ENCODE assay signal across 19 mouse cellular contexts in genomic region chr9:86679843-86680417, GRCm38 (mm10). TPM values are rescaled to one million over a fixed set of nuclear protein-coding genes. Genes with fewer than 3 reads are reported as not detected.
"Had no signal": no experiment of that assay in that cellular context is flagged by ENCODE, and none has a peak within 500 bp of the region (broad histone marks: within the 10 kb centered on the region; RNA-seq: fewer than 3 reads in every experiment).

No protein-coding gene starts in this region.

- DNase-seq: kidney, adult 11 months; kidney, adult 9 months; kidney, postnatal 36 days; layer of hippocampus, adult 9-11 months; layer of hippocampus, postnatal 36 days; lung, embryonic 14.5 days; lung, postnatal 10 days; lung, postnatal 4 days; midbrain, embryonic 14.5 days; retina, postnatal 1 day; right cerebral cortex, postnatal 4 days; spleen, adult 18-20 months; thymus, adult 18-20 months had no signal

- H3K9me3 ChIP-seq: limb, embryonic 13.5 days; liver, embryonic 15.5 days; midbrain, embryonic 10.5 days; neural tube, embryonic 13.5 days had no signal

- H3K9ac ChIP-seq: limb, embryonic 13.5 days; liver, embryonic 15.5 days; lung, embryonic 14.5 days; neural tube, embryonic 13.5 days had no signal

- H3K4me3 ChIP-seq: limb, embryonic 13.5 days; liver, embryonic 15.5 days; midbrain, embryonic 10.5 days; neural tube, embryonic 13.5 days had no signal

- H3K4me2 ChIP-seq: limb, embryonic 13.5 days; liver, embryonic 15.5 days; lung, embryonic 14.5 days; neural tube, embryonic 13.5 days had no signal

- H3K27me3 ChIP-seq: limb, embryonic 13.5 days; liver, embryonic 15.5 days; neural tube, embryonic 13.5 days had no signal

- H3K27ac ChIP-seq: kidney, postnatal 0 days; limb, embryonic 13.5 days; liver, embryonic 15.5 days; midbrain, embryonic 10.5 days; neural tube, embryonic 13.5 days had no signal

- H3K36me3 ChIP-seq: liver, embryonic 15.5 days; midbrain, embryonic 10.5 days; neural tube, embryonic 13.5 days had no signal

RNA-seq across cellular contexts. Expression of gene Me1, which starts 15.8 kb away (rescaled TPM):
- total RNA-seq: megakaryocyte, adult 5-6 weeks had no signal
